Mouse (Mus musculus) embryonic facial prominence, embryonic 14.5 days (tissue): ENCODE measurements at regions not wholly inside any gene's neighbourhood (a gene's known extent, or its start where the extent isn't known, plus 50 kb on each side); places are given as distances from the start of the nearest gene placed in this dataset.

Experiments used
- ATAC-seq: fragments of 200-750 bp; cut with Nextera tagmentation; 2 replicates; pipeline ENCODE4 v1.8.0; 2017; ENCODE audit warnings: low read depth, moderate number of reproducible peaks, moderate TSS enrichment
- DNase-seq: peaks from one replicate; pipeline ENCODE4 v3.0.0-alpha.2; 2015; ENCODE audit warnings: low spot score
- H3K27ac ChIP-seq: fragments of 300-500 bp; sonication (generic); replicated peaks from 2 replicates; pipeline ENCODE4 v1.5.1; 2014; ENCODE audit warnings: low read depth, mild to moderate bottlenecking, low read length, moderate library complexity
- H3K27me3 ChIP-seq: fragments of 300-500 bp; sonication (generic); replicated peaks from 2 replicates; pipeline ENCODE4 v1.6.1; 2014; ENCODE audit warnings: low read length; ENCODE audit not compliant: control insufficient read depth, insufficient read depth
- H3K36me3 ChIP-seq: fragments of 300-500 bp; sonication (generic); 2 replicates; pipeline ENCODE4 v1.6.1; 2014; ENCODE audit warnings: low read length, mixed read lengths; ENCODE audit not compliant: control insufficient read depth, insufficient read depth
- H3K4me1 ChIP-seq: fragments of 300-500 bp; sonication (generic); 2 replicates; pipeline ENCODE4 v1.6.1; 2014; ENCODE audit warnings: antibody characterized with exemption, low read length; ENCODE audit not compliant: control insufficient read depth, insufficient read depth
- H3K4me2 ChIP-seq: fragments of 300-500 bp; sonication (generic); 2 replicates; pipeline ENCODE4 v1.6.1; 2014; ENCODE audit warnings: low read depth, mild to moderate bottlenecking, low read length, moderate library complexity, mixed read lengths
- H3K4me3 ChIP-seq: fragments of 300-500 bp; sonication (generic); 2 replicates; pipeline ENCODE4 v1.5.1; 2014; ENCODE audit warnings: low read depth, mild to moderate bottlenecking, low read length
- H3K9ac ChIP-seq: fragments of 300-500 bp; sonication (generic); 2 replicates; pipeline ENCODE4 v1.6.1; 2014; ENCODE audit warnings: low read depth, mild to moderate bottlenecking, low read length, moderate library complexity, mixed read lengths
- H3K9me3 ChIP-seq: fragments of 300-500 bp; sonication (generic); 2 replicates; pipeline ENCODE4 v1.6.1; 2016; ENCODE audit warnings: low read length; ENCODE audit not compliant: control insufficient read depth
- WGBS: fragments of 180-500 bp; shearing (Covaris S2); extraction: QIAGEN DNeasy Blood & Tissue Kit; methylation state at CpG from one replicate; pipeline ENCODE4 v1.1.7; 2014; 5-methylcytosine and 5-hydroxymethylcytosine counted together

DNA sequence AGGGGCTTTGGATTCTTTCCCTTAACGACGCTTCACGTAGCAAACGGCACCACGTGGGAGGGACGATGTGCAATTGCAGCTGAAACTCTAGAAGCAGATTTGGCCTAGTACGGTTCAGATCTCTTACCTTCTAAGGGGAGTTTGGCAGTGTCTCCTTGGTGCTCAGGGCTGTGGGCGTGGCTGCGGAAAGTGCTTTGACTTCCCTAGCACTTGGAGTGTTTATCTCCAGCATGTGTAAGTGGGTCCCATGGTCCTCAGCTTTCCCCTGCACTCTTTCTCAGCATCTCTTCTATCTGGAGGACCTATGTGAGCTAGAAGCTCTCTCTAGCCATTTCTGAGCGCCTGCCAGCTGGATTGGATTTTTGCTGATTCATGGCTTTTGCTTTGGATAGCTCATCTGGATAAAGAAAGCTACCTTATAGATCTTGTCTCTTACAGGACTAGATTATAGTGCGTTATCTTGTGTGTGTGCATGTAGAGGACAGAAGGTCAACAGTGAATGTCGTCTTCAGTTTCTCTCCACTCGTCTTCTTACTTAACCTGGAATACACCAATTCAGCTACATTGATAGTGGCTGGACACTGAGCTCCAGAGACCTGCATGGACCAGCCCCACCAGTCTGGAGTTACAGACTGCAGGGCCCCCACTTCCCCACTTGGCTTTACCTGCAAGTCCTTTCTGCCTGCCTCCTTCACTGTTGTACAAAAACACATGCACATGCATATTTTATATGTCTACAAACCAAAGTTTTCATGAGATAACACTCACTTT is 92.8 kb upstream of the Serbp1 start:
- H3K9ac ChIP-seq = no peak overlapping the region
- H3K4me1 ChIP-seq = 0 out of 2 replicates have a peak, but pooled peaks cover 4% of the 10 kb centered on the region
- no peak overlapping the region for H3K4me3 ChIP-seq
- DNase-seq = peak; percentile 71
- no peak overlapping the region for H3K27ac ChIP-seq
- ATAC-seq = no peak
- no peaks in the 10 kb centered on the region for H3K9me3 ChIP-seq
- H3K4me2 ChIP-seq = no peak overlapping the region
- H3K36me3 ChIP-seq = no peaks in the 10 kb centered on the region
- H3K27me3 ChIP-seq = no peaks in the 10 kb centered on the region
- 55% methylated on average over 13 of the region's 13 CpGs for WGBS

DNA sequence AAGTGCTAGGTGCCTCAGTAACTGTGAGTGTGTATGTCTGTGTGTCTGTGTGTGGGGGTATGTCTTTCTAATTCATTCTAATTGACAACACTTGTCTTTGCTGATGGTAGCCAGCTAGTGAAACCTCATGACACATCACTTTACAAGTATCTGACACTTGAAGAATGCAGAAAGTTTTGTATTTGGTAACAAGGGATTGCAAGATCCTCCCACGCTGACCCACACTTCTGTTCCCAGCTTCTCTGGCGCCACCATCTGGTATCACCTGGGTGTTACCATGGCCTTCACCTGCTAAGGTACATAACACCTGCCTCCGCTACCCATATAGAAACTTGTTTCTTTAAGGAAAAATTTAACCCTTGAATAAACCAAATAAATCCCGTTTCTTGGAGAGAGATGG is 95.8 kb upstream of the Serbp1 start:
- Histone ChIP-seq H3K27ac (no peak overlapping the region), H3K4me3 (no peak overlapping the region), H3K4me2 (no peak overlapping the region), H3K9me3 (no peaks in the 10 kb centered on the region), H3K27me3 (no peaks in the 10 kb centered on the region), H3K9ac (no peak overlapping the region), H3K4me1 (0 out of 2 replicates have a peak, but pooled peaks cover 4% of the 10 kb centered on the region), H3K36me3 (no peaks in the 10 kb centered on the region)
- WGBS = 36% methylated on average over 4 of the region's 4 CpGs
- DNase-seq = peak; percentile 53
- no peak for ATAC-seq

DNA sequence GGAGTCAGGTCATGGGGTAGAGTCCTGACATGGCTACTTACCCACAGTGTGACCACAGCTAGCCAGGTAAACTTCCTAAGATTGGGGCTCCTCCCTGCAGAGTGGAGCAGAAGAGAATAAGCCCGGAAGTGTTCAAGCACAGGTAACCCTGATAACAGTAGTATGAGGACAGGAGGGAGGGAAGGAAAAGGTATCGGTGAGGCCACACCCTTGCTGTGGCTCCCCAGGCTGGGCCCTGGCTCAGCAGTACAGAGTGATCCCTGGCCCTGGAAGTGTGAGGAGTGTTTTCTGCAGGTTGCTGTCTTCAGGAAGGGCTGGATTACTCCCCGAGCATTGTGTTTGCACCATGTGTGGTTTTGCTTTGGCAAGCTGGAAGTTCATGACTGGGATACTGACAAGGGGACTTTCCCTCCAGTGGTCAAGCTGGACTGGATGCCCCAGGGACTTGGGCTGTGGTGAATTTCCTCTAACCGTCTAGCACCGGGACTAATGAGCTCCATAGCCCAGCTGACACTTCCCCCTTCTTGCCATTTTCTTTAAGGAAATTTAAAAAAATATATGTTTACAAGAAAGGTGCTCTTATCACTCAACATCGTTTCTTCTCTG is 97.2 kb upstream of the Serbp1 start:
- Histone ChIP-seq H3K9ac (no peak overlapping the region), H3K4me3 (no peak overlapping the region), H3K9me3 (no peaks in the 10 kb centered on the region), H3K4me2 (no peak overlapping the region), H3K4me1 (0 out of 2 replicates have a peak, but pooled peaks cover 4% of the 10 kb centered on the region), H3K27ac (no peak overlapping the region), H3K36me3 (no peaks in the 10 kb centered on the region), H3K27me3 (no peaks in the 10 kb centered on the region)
- ATAC-seq = no peak
- 63% methylated on average over 6 of the region's 6 CpGs for WGBS
- DNase-seq = no peak

- H3K9ac ChIP-seq = no peak overlapping the region
- no peaks in the 10 kb centered on the region for H3K27me3 ChIP-seq
- ATAC-seq = 0 out of 2 replicates have a peak, but pooled peaks have one; percentile 5
- no peak overlapping the region for H3K27ac ChIP-seq
- H3K4me1 ChIP-seq = no peaks in the 10 kb centered on the region
- DNase-seq = no peak
- H3K36me3 ChIP-seq = no peaks in the 10 kb centered on the region
- H3K9me3 ChIP-seq = no peaks in the 10 kb centered on the region
- H3K4me3 ChIP-seq = no peak overlapping the region
- WGBS = 82% methylated on average over 3 of the region's 3 CpGs
- no peak overlapping the region for H3K4me2 ChIP-seq
Measured at GRCm38 (mm10) chr6:67139012-67139375, 99.0 kb upstream of the Serbp1 start.

GRCm38 (mm10) chr6:67138302-67139011 is 99.5 kb upstream of the Serbp1 start:
- Histone ChIP-seq H3K4me1 (no peaks in the 10 kb centered on the region), H3K9me3 (no peaks in the 10 kb centered on the region), H3K27ac (no peak overlapping the region), H3K27me3 (no peaks in the 10 kb centered on the region), H3K36me3 (no peaks in the 10 kb centered on the region), H3K4me3 (no peak overlapping the region), H3K4me2 (no peak overlapping the region), H3K9ac (no peak overlapping the region)
- peak; percentile 78 for ATAC-seq
- 55% methylated on average over 13 of the region's 13 CpGs for WGBS
- DNase-seq = peak; percentile 61

GRCm38 (mm10) chr6:67137482-67137881 is 100.2 kb upstream of the Gadd45a start:
- H3K4me3 ChIP-seq = no peak overlapping the region
- 67% methylated on average over 4 of the region's 4 CpGs for WGBS
- no peak overlapping the region for H3K4me2 ChIP-seq
- H3K4me1 ChIP-seq = no peaks in the 10 kb centered on the region
- no peaks in the 10 kb centered on the region for H3K9me3 ChIP-seq
- H3K9ac ChIP-seq = no peak overlapping the region
- H3K36me3 ChIP-seq = no peaks in the 10 kb centered on the region
- ATAC-seq (no peak), DNase-seq (no peak)
- H3K27me3 ChIP-seq = no peaks in the 10 kb centered on the region
- no peak overlapping the region for H3K27ac ChIP-seq

DNA sequence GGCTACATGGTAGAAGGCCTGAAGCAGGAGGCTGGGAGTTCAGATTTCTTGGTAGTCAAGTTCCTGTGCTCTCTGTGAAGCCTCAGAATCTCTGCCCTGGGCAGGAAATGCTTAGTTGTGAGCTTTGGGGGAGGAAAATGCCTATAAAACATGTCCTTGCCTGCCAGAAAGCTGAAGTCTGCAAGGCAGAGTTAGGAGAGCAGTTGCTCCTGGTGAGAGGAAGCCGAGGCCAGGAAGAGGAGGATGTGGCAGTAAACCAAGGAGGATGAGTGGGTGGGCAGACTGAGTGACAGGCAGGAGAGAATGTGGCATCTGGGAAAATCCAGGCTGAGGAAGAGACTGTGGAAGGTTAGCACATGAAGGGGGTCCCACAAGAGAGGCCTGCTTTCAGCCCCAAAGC is 97.7 kb upstream of the Gadd45a start:
- Histone ChIP-seq H3K27me3 (no peaks in the 10 kb centered on the region), H3K4me3 (no peak overlapping the region), H3K4me1 (0 out of 2 replicates have a peak, but pooled peaks cover 4% of the 10 kb centered on the region), H3K36me3 (no peaks in the 10 kb centered on the region), H3K4me2 (no peak overlapping the region), H3K27ac (0 out of 2 replicates have a peak overlapping the region, but pooled peaks have one; percentile 15), H3K9me3 (0 out of 2 replicates have a peak, but pooled peaks cover 6% of the 10 kb centered on the region), H3K9ac (no peak overlapping the region)
- 38% methylated on average over 1 of the region's 1 CpGs for WGBS
- ATAC-seq (no peak), DNase-seq (peak; percentile 54)

DNA sequence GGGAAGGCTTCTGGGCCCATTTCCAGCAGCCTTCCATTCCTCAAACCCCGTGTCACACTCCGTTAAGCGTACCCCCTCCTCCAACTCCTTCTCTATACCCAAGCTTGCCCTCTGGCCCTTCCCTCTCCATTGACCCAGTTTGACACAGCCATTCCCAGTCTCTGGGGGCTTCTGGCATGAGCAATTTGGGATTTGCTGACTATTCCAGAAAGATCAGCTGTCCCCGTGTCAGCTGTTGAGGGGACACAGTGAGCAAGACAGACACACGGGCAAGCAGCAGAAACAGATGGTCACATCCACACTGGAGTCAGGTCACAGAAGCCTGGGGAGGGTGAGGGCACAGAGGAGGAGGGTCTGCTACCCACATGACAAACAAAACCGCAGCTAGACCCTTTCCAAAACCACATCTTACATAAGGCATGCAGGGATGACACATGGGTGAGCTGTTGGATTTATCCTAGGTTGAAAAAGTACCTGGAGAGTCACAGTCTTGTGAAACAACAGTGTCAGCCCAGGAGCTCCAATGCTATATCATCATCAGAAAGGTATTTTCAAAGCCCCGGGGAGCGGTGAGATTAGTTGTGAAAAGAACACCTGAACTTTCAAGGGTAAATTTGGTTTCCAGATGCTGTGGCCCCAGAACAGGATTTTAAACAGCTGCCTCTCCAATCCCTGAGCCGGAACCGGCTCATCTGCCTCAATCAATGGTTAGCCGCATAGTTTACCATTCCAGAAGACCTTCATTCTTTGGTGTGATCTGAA is 93.5 kb upstream of the Gadd45a start:
- ATAC-seq (peak; percentile 66), DNase-seq (peak; percentile 64)
- Histone ChIP-seq H3K27ac (no peak overlapping the region), H3K4me2 (no peak overlapping the region), H3K9me3 (0 out of 2 replicates have a peak, but pooled peaks cover 6% of the 10 kb centered on the region), H3K9ac (no peak overlapping the region), H3K4me1 (peaks cover 9% of the 10 kb centered on the region; the same call in 1 of the 2 replicates), H3K36me3 (no peaks in the 10 kb centered on the region), H3K4me3 (no peak overlapping the region), H3K27me3 (no peaks in the 10 kb centered on the region)
- WGBS = 57% methylated on average over 11 of the region's 11 CpGs
